In the genomic region with DNA sequence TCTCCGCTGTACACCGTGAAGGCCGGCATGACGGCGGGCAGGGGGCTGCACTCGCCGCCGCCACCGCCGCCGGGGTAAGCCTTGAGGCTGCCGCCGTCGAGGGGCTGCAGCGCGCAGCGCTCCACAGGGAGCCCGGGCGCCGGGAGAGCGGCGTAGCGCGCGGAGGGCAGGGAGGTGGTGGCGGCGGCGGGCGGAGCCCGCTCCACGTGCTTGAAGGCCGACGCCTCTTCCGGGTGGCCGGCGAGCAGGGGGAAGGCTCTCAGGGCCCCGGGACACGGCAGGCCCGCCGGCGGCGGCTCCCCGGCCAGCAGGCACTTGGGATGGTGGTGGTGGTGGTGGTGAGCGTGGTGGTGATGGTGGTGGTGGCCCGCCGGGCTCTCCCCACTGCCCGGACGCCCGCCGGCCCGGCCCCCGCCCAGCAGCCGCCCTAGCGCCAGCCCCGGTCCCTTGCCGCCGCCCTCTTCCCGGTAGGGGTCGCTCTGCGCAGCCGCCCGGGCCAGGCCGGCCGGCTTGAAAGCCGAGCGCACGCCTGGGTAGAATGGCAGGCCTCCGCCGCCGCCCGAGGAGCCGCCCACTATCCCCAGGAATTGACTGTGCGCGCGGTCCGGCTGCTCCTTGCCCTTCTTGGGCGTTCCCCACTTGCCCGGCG, we compare ENCODE assay signal across 9 mouse cellular contexts. TPM values are rescaled to one million over a fixed set of nuclear protein-coding genes. Genes with fewer than 3 reads are reported as not detected.
A peak's percentile ranks its signal among the peaks of the same experiment; 100 is the strongest.
DNase-seq lines count a peak whose midpoint lies in the region; ATAC-seq lines count a peak whose summit lies in the region.
"Had no signal": no experiment of that assay in that cellular context is flagged by ENCODE, and none has a peak within 500 bp of the region (broad histone marks: within the 10 kb centered on the region; RNA-seq: fewer than 3 reads in every experiment).

No protein-coding gene starts in this region.

- peaks cover 15% of the 10 kb centered on the region for H3K4me1 ChIP-seq in embryonic facial prominence, embryonic 15.5 days
- H3K4me1 ChIP-seq in intestine, embryonic 16.5 days (ENCODE audit: control insufficient read depth, insufficient read depth, low read length), result peaks cover 17% of the 10 kb centered on the region
- peaks cover 2% of the 10 kb centered on the region for H3K4me1 ChIP-seq in midbrain, embryonic 11.5 days (ENCODE audit: control insufficient read depth, insufficient read depth, low read length)

- H3K9me3 ChIP-seq in embryonic facial prominence, embryonic 15.5 days (replicated peaks), result no peaks in the 10 kb centered on the region
- H3K9me3 ChIP-seq in intestine, embryonic 16.5 days (ENCODE audit: control insufficient read depth, low read length), result no peaks in the 10 kb centered on the region
- H3K9me3 ChIP-seq in midbrain, embryonic 11.5 days (ENCODE audit: control insufficient read depth, low read length), result no peaks in the 10 kb centered on the region

- H3K4me3 ChIP-seq in embryonic facial prominence, embryonic 15.5 days (replicated peaks), result peak overlapping the region; percentile 45
- H3K4me3 ChIP-seq in intestine, embryonic 16.5 days (ENCODE audit: low read length), result peak overlapping the region; percentile 49
- H3K4me3 ChIP-seq in midbrain, embryonic 11.5 days (ENCODE audit: low read depth, low read length), result peak overlapping the region; percentile 31

- intact Hi-C loops in gastrocnemius, postnatal 14 days (cut with DNase I; ENCODE audit: low total_unique reads), result no loop called here

- no peak overlapping the region for H3K9ac ChIP-seq in embryonic facial prominence, embryonic 15.5 days
- peak overlapping the region; percentile 29 for H3K9ac ChIP-seq in intestine, embryonic 16.5 days (ENCODE audit: low read depth, low read length)
- peak overlapping the region; percentile 33; the same call in 1 of the 2 replicates for H3K9ac ChIP-seq in midbrain, embryonic 11.5 days (ENCODE audit: low read length)

- ATAC-seq in CD4-positive, CD25-positive, alpha-beta regulatory T cell, adult 4 months, result peak; percentile 34
- peak; percentile 84 for ATAC-seq in embryonic facial prominence, embryonic 15.5 days (ENCODE audit: insufficient number of reproducible peaks, low FRiP score, low TSS enrichment, low read depth)
- ATAC-seq in intestine, embryonic 16.5 days, result peak; percentile 91
- ATAC-seq in midbrain, embryonic 11.5 days (ENCODE audit: low FRiP score), result peak; percentile 92

- peaks cover 93% of the 10 kb centered on the region for H3K27me3 ChIP-seq in embryonic facial prominence, embryonic 15.5 days
- peaks cover 73% of the 10 kb centered on the region for H3K27me3 ChIP-seq in intestine, embryonic 16.5 days (replicated peaks; ENCODE audit: control insufficient read depth, insufficient read depth, low read length)
- H3K27me3 ChIP-seq in midbrain, embryonic 11.5 days (ENCODE audit: control insufficient read depth, insufficient read depth, low read length), result peaks cover 96% of the 10 kb centered on the region

- DNase-seq in gastrocnemius, postnatal 14 days, result peak; percentile 23
- no peak for DNase-seq in gastrocnemius, adult 8-10 months (ENCODE audit: low spot score in 2 of 2)
- peak; percentile 97 for DNase-seq in midbrain, embryonic 11.5 days (ENCODE audit: low spot score, missing footprints)
- DNase-seq in frontal cortex, postnatal 10 days (ENCODE audit: low spot score in 2 of 2), result no peak
- DNase-seq in urinary bladder, adult 2 months (ENCODE audit: low spot score), result no peak

- under 1% methylated on average over 57 of the region's 79 CpGs for WGBS in embryonic facial prominence, embryonic 15.5 days
- under 1% methylated on average over 51 of the region's 79 CpGs for WGBS in intestine, embryonic 16.5 days
- under 1% methylated on average over 48 of the region's 79 CpGs for WGBS in midbrain, embryonic 11.5 days

- H3K27ac ChIP-seq in embryonic facial prominence, embryonic 15.5 days (replicated peaks), result no peak overlapping the region
- H3K27ac ChIP-seq in intestine, embryonic 16.5 days (ENCODE audit: low read length), result no peak overlapping the region
- no peak overlapping the region for H3K27ac ChIP-seq in midbrain, embryonic 11.5 days (ENCODE audit: low read depth, low read length)

- H3K4me2 ChIP-seq in embryonic facial prominence, embryonic 15.5 days (replicated peaks), result peak overlapping the region; percentile 73
- H3K4me2 ChIP-seq in intestine, embryonic 16.5 days (ENCODE audit: low read depth, low read length), result peak overlapping the region; percentile 81
- H3K4me2 ChIP-seq in midbrain, embryonic 11.5 days, result peak overlapping the region; percentile 48

- H3K36me3 ChIP-seq in embryonic facial prominence, embryonic 15.5 days, result no peaks in the 10 kb centered on the region
- no peaks in the 10 kb centered on the region for H3K36me3 ChIP-seq in intestine, embryonic 16.5 days (ENCODE audit: control insufficient read depth, insufficient read depth, low read length)
- H3K36me3 ChIP-seq in midbrain, embryonic 11.5 days (ENCODE audit: control insufficient read depth, insufficient read depth, low read length), result no peaks in the 10 kb centered on the region

RNA-seq across cellular contexts. Expression of a gene that starts 6.7 kb away (rescaled TPM):
- total RNA-seq in gastrocnemius, postnatal 14 days (2021), result not detected
- not detected for total RNA-seq in gastrocnemius, adult 8-10 months (2022)
- polyA plus RNA-seq in CD4-positive, CD25-positive, alpha-beta regulatory T cell, adult 4 months (2017; shearing (Covaris generic)), result under 1 TPM in 1 of 2 experiments, not detected in 1; 0.26 TPM
- not detected in 2 replicates for polyA plus RNA-seq in embryonic facial prominence, embryonic 15.5 days (2015; fragmentation: Nextera tagmentation; extraction: Ambion mirVana)
- not detected in 2 replicates for polyA plus RNA-seq in intestine, embryonic 16.5 days (2015; fragmentation: Nextera tagmentation; extraction: Ambion mirVana)
- polyA plus RNA-seq in midbrain, embryonic 11.5 days (2014; fragmentation: Nextera tagmentation; extraction: Ambion mirVana), result 0.15 and 0.25 TPM in 2 replicates
- not detected in 2 replicates for polyA plus RNA-seq in urinary bladder, adult 2 months (2012; rRNA removed)
- polyA plus RNA-seq: gonadal fat pad, adult 2 months had no signal

RNA-seq across cellular contexts. Expression of a gene that starts 48.4 kb away (rescaled TPM):
- total RNA-seq in gastrocnemius, postnatal 14 days (2021), result 10 to 100 TPM in 1 of 2 experiments, 1 to 10 TPM in 1; 8.8 to 12.2 TPM
- 10 to 100 TPM in 1 of 4 experiments, 1 to 10 TPM in 3; 8.6 to 11.8 (median 9.6) TPM for total RNA-seq in gastrocnemius, adult 8-10 months (2022)
- 10 to 100 TPM; 40.5 to 51.1 TPM for polyA plus RNA-seq in CD4-positive, CD25-positive, alpha-beta regulatory T cell, adult 4 months (2017; shearing (Covaris generic))
- 39.7 and 39.8 TPM in 2 replicates for polyA plus RNA-seq in embryonic facial prominence, embryonic 15.5 days (2015; fragmentation: Nextera tagmentation; extraction: Ambion mirVana)
- 29.1 and 30.8 TPM in 2 replicates for polyA plus RNA-seq in intestine, embryonic 16.5 days (2015; fragmentation: Nextera tagmentation; extraction: Ambion mirVana)
- 89.6 and 102 TPM in 2 replicates for polyA plus RNA-seq in midbrain, embryonic 11.5 days (2014; fragmentation: Nextera tagmentation; extraction: Ambion mirVana)
- 17.7 and 21.3 TPM in 2 replicates for polyA plus RNA-seq in urinary bladder, adult 2 months (2012; rRNA removed)

Comparison
In these comparisons a context has a peak if more than half of its experiments do, and no peak if none do; other contexts are left out.
1. DNase-seq: peak in gastrocnemius, postnatal 14 days (single experiment) and midbrain, embryonic 11.5 days (single experiment); none in gastrocnemius, adult 8-10 months (0 of 2), frontal cortex, postnatal 10 days (0 of 2) and urinary bladder, adult 2 months (single experiment).
2. ATAC-seq: peak in every context shown above with its lines; median percentile 92 in midbrain, embryonic 11.5 days; 91 in intestine, embryonic 16.5 days; 84 in embryonic facial prominence, embryonic 15.5 days; 34 in CD4-positive, CD25-positive, alpha-beta regulatory T cell, adult 4 months.
3. Peak in every context shown above with its lines, with median percentiles within 50 percentile points of each other: H3K4me2 ChIP-seq and H3K4me3 ChIP-seq.